Mouse (Mus musculus) erythroblast, adult 5-6 weeks (primary cell): ENCODE data around the gene Scaf4. TPM values are rescaled to one million over a fixed set of nuclear protein-coding genes. Genes with fewer than 3 reads are reported as not detected.

Experiments
- ATAC-seq: replicated peaks from 2 replicates; pipeline ENCODE4 v1.8.0; 2016; ENCODE audit warnings: moderate number of reproducible peaks, mild to moderate bottlenecking, moderate TSS enrichment, inconsistent platforms; ENCODE audit not compliant: poor library complexity, low FRiP score, severe bottlenecking
- total RNA-seq, 2 experiments: library from RNA; stranded (forward) in 1 of 2; stranded (reverse) in 1 of 2; fragments of 150-400 nt in 1 of 2; fragments of 200-764, 138-1000 nt in 1 of 2; gene quantifications; 2 replicates each; pipeline versions ENCODE4 v1.2.3 to v1.2.4; 2015 to 2017; ENCODE audit warnings: low replicate concordance in 2 of 2

Gene Scaf4
- 19.6 and 23.8 TPM in 2 replicates for total RNA-seq (2015; ENCODE audit: low replicate concordance)
- 10.2 and 15.1 TPM in 2 replicates for total RNA-seq (2017; ENCODE audit: low replicate concordance)

DNA sequence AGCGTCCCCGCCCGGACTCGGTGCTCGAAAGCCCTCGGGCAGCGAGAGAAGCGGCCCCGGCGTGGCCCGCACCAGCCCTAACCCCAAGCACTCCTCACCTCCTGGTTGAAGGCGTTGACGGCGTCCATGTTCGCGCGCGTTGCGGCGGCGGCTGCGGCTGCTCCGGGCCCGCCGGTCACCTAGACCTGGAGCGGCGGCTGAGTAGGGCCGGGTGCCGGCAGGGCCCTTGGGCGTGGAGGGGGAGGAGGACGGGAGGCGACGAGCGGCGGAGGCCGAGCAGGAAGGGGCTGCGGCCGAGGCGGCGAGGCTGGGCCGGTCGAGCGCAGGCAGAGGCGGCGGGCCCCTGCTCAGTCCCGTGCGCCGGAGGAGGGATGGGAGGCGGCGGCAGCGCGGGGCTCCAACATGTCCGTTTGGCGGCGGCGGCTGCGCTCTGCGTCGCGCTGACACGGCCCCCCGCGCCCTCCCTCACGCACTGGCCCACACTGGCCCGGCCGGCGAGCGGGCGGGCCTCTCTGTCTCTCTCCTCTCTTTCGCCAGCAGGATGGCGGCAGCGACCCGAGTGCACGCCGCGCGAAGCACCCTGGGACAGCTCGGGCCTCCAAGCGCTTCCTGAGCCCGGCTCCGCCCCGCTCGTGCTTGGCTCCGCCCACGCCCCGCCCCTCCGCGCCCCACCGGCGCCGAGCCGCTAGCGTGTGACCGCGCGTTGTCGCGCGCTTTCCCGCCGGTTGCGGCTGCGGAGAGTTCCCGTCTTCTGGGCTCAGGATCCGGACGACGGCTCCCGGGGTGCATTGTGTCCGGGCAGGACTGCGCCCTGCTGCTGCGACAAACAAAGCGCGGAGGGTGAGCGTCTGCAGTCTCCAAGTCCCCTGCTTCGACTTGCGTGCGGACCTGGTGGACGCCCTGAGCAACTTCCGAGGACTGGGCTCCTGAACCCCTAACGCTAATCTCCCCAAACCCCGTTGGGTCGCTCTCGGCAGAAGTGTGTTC lies at the start of gene Scaf4:
Gene Scaf4, minus strand, starts transcription at position 599 of the 987 bp plus-strand sequence.
- peak; percentile 93 for ATAC-seq

DNA sequence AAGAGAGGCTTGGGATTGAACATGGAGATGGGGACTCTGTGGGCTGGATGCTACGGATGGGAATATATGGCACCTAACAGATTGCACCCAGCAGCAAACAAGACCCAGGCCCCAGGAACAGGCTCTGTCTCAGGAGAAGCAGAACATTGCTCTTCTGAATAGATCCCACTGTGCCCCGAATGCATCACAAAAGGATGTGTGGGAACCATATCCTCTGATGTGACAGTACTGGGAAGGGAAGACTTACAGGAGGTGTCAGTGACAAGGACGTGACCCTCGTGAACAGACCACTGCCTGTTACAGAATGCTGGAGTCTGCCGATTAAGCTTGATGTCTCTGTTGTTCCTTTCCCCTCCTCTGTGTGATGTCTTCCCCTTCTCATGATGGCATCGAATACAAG lies 48.2 kb upstream of the Scaf4 start:
- no peak for ATAC-seq

DNA sequence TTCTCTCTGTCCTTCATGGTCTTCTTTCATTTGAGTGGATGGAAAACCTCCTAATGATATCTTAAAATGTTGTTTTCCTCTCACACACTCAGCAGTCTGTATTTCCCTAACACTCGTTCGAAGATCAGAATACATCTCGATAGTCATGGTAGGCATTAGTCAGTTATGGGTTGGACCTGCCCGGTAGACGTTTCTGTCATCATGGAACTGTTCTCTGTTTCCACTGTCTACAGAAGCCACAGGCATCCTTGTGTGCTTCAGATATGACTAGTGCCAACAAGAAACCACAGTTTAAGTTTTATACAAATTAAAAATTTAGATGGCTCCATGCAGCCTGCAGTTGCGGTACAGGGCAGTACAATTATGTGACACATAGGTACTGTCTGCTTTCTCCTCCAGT lies 46.7 kb upstream of the Scaf4 start:
- no peak for ATAC-seq

DNA sequence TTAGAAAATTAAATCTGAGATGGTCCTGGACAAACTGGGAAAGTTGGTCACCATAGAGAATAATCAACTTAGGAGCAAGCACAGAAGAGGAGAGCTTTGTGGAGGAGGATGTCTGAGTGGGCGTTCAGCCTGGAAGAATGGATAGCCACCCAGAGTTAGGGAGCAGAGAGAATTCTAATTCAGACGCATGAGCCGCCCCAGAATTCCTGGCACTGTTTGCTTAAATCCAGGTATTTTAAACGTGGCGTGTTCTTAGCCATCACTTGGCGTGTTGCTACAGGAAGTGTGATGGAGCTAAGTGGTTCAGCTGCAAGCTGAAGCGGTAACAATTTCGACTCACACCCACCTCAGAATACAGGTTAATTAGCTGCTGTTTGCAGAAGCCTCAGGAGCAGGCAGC lies 45.2 kb upstream of the Scaf4 start:
- ATAC-seq, result no peak

DNA sequence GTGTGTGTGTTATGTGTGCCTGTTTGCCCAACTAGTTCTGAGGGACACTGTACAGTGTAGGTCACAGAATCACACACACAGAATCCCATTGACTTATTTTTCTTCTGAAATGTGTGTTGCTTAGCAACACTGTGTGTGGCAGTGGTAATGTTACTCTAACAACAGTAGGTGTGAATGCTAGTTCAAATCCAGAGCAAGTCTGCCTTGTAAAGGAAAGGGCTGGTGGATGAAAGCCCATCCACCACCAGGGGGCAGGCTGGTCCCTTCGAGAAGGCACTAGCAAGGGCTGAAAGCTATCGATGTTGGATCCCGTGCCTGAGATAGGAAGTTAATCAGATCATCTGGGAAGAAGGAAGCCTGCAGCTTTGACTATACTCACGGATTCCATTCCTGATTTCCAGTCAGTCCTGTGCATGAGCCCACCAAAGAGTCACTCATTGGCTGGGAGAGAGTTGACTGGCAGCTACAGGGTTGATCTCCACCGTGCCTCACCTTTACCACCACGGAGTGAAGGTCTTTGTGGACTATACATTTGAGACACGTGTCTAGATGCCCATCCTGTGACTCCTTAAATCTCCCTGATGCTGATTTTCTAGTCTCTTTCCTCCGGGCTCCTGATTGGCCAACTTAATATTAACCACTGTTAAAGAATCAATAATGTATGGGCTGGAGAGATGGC lies 38.7 kb upstream of the Scaf4 start:
- peak; percentile 65; the same call in 1 of the 2 replicates for ATAC-seq

DNA sequence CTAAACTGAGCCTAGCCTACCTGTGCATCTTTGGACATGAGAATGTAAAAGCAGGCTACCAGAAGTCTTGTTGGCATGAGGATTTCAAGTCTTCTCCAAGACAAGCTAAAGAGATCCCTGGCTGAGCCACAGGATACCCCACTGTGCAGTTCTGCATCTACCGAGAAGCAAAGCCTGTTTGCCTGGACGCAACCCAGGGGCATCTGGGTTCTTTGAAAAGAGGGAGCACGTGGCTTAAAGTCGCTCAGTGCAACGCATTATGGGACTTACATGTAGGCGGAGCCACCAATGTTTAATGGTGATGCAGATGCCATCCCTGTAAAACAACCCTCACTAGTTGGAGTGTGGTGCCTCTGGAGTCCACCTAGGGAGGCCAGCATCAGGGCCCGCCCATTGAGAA lies 35.0 kb upstream of the Scaf4 start:
- ATAC-seq, result no peak

DNA sequence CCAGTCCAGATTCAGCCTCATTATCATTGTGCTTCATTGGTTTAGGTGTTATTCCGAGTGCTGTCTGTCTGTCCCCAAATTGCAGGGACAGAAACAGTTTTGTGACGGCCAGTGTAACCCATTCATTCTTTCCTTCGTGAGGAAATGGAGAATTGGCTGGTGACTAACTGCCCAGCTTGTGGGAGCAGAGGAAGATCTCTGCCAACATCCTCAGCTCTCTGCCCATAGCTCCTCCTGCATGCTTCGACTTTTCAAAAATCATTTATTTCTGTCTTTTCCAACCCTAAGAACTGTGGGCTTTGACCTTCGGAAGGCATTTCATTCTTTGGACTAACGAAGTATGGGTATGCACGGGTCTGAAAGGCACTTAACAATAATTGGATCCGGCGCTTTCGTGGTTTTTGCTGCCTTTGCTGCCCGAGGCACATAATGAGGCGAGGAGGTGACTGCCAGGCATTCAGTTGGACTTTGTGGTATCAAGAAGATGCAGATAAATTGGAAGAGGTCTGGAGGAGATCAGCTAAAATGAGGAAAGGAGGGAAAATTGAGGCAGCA lies 34.1 kb upstream of the Scaf4 start:
- no peak for ATAC-seq

DNA sequence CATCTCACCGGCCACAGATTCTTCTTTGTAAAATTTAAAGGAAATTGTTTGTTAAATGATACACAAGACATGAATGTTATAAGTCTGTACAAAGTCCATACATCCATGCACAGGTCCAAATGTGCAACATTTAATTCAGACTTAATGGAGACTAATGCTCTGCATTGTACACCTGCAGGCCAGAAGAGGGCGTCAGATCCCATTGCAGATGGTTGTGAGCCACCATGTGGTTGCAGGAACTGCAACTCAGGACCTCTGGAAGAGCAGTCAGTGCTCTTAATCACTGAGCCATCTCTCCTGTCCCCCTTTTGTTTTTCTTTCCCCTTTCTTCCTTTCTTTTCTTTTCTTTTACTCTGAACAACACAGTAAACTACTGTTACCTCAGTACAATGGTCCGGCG lies 33.5 kb upstream of the Scaf4 start:
- ATAC-seq, result no peak

DNA sequence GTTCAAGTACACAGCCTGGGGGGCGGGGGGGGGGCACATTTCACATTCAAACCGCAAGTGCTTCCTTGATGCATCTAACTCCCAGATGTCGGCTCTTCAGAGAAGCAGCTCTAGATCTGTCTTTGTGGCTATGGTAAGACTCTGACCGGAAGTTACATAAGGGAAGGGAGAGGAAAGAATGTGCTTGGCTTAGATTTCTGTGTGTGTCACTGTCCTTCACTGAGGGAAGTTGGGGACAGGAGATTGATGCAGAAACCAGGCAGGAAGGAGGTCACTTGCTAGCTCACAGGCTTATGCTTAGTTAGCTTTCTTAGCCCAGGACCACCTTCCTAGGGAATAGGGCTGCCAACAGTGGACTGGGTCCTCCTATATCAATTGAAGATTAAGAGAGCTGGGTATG lies 31.6 kb upstream of the Scaf4 start:
- ATAC-seq, result no peak

DNA sequence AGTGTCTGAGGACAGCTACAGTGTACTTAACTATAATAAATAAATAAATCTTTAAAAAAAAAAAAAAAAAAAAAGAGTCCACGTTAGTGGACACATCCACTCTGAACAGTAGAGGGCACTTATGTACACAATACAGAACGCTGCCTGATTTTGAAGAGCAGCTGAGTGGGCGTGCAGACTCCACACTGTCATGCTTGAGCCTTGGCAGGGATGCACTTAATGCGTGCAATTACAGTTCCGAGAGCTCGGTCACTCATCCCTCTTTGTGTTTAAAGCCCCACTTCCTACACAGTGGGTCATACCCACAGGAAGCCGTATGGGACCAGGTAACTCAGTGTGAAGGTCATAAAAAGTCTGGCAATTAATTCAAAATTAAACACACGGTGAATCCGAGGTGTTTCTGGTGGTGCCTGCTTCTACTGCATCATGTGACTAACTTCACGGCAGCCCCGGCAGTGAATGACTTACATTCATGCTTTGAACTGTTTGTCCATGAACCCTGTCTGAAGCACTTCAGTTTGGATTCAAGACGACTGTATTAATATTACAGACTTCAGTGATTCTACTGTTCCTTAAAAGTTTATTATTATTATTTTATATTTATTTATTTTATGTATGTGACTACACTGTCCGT lies 28.3 kb upstream of the Scaf4 start:
- ATAC-seq, result no peak

DNA sequence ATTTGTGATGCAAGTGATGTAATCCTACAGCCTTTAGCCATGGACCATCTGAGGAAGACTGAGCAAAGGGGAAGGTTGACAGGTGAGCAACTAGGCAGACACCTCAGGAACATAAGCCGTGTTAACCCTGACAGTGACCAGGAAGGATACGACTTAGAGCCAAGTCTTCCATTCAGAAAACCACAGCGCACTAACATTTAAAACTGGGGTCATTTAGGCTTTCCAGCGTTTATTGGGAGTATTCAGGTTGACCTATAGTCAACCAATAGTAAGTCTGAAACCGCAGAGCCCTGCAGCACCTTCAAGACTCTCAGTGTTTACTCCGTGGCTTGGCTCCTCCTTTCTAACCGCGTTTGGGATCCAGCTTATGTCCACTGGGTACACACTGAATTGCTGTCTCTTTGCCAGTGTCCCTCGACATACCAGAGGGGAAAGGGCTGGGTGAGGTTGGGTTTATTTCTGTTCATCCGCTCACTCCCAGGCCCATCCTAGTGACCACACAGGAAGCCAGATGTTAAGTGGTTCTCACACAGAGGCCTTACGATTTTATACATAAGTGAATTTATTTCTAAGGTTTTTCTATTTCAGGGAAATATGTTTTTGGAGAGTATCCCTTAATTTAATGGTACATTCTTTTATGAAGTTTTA lies 26.3 kb upstream of the Scaf4 start:
- ATAC-seq, result no peak

DNA sequence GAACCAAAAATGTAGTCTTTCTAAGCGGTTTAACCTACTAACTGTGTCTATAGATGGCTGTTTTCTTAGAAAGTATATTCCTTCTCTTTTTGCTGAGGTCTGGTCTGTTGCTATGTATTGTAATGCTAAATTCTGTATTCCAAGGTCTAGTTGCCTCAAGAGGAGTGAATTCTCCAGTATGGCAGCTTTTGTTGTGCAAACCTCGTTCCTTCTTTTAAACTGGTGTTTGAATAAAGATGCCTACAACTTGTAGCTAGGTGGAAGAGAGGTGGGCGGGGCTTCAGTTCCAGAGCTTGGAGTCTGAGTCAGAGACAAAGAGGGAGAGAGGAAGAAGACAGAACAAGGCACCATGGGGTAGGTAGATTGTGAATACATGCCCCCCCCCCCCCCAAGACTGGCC lies 25.5 kb upstream of the Scaf4 start:
- no peak for ATAC-seq

DNA sequence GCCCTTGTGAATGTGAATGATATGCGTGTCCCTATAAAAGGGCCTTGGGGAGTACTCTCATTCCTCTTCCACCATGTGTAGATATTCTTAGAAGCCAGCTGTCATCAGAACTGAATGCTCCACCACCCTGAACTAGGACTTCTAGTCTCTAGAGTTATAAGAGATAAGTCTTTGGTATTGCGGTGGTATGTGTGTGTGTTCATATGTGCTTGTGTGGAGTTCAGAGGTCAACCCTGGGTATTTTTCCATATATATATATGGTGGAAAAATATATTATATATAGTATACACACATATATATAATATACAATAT lies 19.6 kb upstream of the Scaf4 start:
- ATAC-seq, result no peak

DNA sequence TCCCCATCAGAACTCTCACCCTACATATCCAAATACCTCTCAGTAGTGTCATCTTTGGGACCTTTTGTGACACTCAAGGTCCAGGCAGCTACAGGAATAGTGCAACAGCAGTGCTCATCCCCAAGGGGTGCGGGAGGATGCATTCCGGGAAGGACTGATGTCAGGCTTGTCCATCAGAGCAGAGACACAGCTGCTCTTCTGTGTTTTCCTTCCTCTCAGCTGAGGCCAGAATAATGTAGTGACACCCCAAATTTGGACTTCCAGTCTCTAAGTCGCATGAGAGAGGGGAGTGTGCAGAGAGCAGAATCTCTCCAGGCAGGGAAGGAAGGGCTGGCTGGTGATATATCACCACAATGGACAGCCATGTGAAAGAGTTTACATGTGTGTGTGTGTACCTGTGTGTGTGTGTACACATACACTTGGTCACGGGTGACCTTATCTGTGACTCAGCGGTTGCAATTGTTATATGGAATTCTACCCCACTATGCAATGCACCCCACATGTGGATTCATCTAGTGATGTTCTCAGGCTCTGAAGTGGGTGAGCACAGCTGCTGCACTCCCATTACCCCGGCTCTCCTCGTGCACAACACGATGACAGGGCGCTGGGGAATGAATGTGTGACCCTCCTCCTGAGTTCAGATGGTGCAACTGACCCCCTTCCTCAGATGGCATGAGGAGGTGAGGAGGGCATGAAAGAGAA lies 19.1 kb upstream of the Scaf4 start:
- no peak for ATAC-seq

DNA sequence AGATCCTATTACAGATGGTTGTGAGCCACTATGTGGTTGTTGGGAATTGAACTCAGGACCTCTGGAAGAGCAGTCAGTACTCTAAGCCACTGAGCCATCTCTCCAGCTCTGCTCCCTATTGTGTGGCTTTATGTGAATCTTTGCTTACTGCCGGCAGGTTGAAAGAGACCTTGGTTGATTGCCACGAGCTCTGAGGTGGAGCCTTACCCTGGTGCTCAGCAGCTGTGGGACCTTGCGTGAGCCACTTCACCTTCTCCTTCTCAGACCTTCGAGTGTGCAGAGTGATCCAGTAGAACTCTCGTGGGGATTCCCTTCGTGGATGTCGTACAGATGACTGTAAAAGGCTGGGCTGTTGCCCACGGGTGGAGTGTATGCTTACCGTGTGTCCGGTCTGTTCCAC lies 17.4 kb upstream of the Scaf4 start:
- ATAC-seq, result no peak

DNA sequence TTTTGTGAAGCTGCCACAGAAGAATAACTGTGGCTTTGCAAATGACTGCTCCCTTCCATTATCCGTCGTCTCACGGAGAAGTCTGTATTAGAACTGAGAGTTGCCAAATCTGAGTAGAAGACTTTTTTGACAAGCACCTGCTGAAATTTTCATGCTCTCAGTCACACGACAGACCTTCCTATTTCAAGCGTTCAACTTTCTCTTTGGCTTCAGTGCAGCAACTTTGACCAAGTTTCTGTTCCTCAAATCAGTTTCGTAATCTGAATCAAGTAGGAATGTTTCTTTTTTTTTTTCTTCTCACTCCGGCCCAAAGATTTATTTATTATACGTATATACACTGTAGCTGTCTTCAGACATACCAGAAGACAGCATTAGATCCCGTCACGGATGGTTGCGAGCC lies 16.6 kb upstream of the Scaf4 start:
- no peak for ATAC-seq

DNA sequence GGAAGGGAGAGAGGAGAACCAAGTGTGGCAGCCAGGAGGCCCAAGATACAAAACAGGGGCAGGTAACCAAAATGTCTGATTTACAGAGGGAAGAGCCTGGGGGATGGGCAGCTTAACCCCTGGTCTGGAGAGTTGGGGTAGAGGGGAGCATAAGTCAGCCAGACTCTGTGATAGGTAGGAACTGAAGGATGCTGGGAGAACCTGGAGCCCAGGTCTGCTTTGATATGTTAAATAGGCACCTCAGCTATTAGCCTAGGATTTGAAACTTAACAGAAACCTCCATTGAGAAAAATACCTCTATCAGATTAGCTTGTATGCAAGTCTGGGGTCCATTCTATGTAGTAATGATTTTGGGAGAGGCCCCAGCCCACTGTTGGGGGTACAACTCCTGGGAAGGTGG lies 15.3 kb upstream of the Scaf4 start:
- no peak for ATAC-seq

DNA sequence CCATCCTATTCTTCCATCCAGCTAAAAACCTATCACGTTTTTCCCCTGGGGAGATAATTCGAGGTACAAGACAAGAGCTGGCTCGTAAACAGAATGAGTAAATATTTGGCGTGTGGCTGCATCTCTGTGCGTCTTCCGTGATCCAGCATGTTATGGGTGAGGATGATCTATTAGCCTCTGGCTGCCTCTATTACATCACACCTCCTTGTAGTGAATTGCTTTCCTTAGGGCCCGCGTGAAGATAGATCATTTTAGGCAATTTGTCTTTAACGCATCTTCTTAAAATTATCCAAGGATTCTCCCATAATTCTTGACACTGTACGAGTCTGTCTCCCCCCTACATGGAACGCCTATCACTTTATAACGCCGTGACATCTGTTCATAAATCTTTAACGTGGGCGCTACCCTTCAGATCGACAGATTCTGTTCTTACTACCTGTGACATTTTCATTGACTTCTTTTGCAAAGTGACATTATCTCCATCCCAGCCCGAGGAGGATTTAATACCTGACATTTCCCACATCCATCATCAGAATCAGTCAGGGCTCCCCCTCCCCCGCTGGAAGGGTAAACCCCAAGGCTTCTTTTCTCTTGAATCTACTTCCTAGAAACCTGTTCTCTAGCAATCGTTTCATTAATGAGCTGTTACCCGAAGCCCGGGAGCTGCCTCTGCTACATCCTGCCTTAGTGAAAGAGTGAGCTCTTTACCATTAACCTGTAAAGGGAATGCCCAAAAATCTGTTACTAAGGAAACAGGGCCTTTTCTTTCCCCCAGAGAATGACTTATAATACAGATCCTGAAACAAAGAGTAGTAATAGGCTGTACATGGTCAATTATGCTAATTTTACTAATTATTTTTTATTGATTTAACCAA lies 14.4 kb upstream of the Scaf4 start:
- no peak for ATAC-seq
